In genomic region chr17:27629249-27630020, GRCm38 (mm10) we compare ENCODE assay signal across 9 mouse cellular contexts. TPM values are rescaled to one million over a fixed set of nuclear protein-coding genes. Genes with fewer than 3 reads are reported as not detected.
A peak's percentile ranks its signal among the peaks of the same experiment; 100 is the strongest.
DNase-seq lines count a peak whose midpoint lies in the region; ATAC-seq lines count a peak whose summit lies in the region.
"Had no signal": no experiment of that assay in that cellular context is flagged by ENCODE, and none has a peak within 500 bp of the region (broad histone marks: within the 10 kb centered on the region; RNA-seq: fewer than 3 reads in every experiment).

No protein-coding gene starts in this region.

- no peaks in the 10 kb centered on the region for H3K27me3 ChIP-seq in forebrain, embryonic 13.5 days
- H3K27me3 ChIP-seq: lung, embryonic 15.5 days had no signal

- H3K27ac ChIP-seq in forebrain, embryonic 13.5 days, result no peak overlapping the region
- H3K27ac ChIP-seq: lung, embryonic 15.5 days had no signal

- peaks cover 45% of the 10 kb centered on the region for H3K36me3 ChIP-seq in forebrain, embryonic 13.5 days (ENCODE audit: poor library complexity, severe bottlenecking)

- DNase-seq in MN1 (ENCODE audit: low spot score), result peak; percentile 84
- peak; percentile 77 for DNase-seq in c-Kit-positive CD71-positive TER-119-negative erythroid progenitor cells, embryonic 14.5 days (ENCODE audit: low read depth)
- DNase-seq in heart, postnatal 36 days, result peak; percentile 81 to 88
- DNase-seq in layer of hippocampus, postnatal 25 days (ENCODE audit: extremely low spot score in 1 of 2, low spot score in 1 of 2), result peak; percentile 62 to 89
- peak; percentile 88 for DNase-seq in lung, postnatal 10 days
- DNase-seq in right cerebral cortex, postnatal 10 days (ENCODE audit: low spot score in 2 of 2), result peak; percentile 86 to 89
- peak; percentile 85 for DNase-seq in urinary bladder, postnatal 14 days (ENCODE audit: low spot score)

- peaks cover 44% of the 10 kb centered on the region for H3K4me1 ChIP-seq in forebrain, embryonic 13.5 days

- H3K4me3 ChIP-seq in forebrain, embryonic 13.5 days, result no peak overlapping the region
- H3K4me3 ChIP-seq: lung, embryonic 15.5 days had no signal

- H3K9me3 ChIP-seq in forebrain, embryonic 13.5 days (replicated peaks), result no peaks in the 10 kb centered on the region
- H3K9me3 ChIP-seq: lung, embryonic 15.5 days had no signal

- H3K4me2 ChIP-seq in forebrain, embryonic 13.5 days, result no peak overlapping the region
- H3K4me2 ChIP-seq: lung, embryonic 15.5 days had no signal

- intact Hi-C loops in heart, postnatal 36 days (cut with DNase I), result loop anchor here (1.0 kb wide), 2 partner anchors 64 to 95 kb away; partner anchors contain the start of gene AI413582

- H3K9ac ChIP-seq in forebrain, embryonic 13.5 days, result 0 out of 2 replicates have a peak overlapping the region, but pooled peaks have one; percentile 21
- H3K9ac ChIP-seq: lung, embryonic 15.5 days had no signal

- 76% methylated on average over 2 of the region's 2 CpGs for WGBS in forebrain, embryonic 13.5 days

- peak; percentile 25; the same call in 1 of the 2 replicates for ATAC-seq in forebrain, embryonic 13.5 days

RNA-seq across cellular contexts. Expression of gene RPS10-NUDT3, which starts 5.6 kb away (rescaled TPM):
- polyA plus RNA-seq in forebrain, embryonic 13.5 days (2015; fragmentation: Nextera tagmentation; extraction: Ambion mirVana), result not detected in 2 replicates
- total RNA-seq in heart, postnatal 36 days (2021), result not detected
- total RNA-seq in layer of hippocampus, postnatal 25 days (2021), result 1 to 10 TPM in 1 of 2 experiments, not detected in 1; 1.5 TPM
- polyA plus RNA-seq: lung, embryonic 15.5 days had no signal

RNA-seq across cellular contexts. Expression of gene Nudt3, which starts 6.1 kb away (rescaled TPM):
- polyA plus RNA-seq in forebrain, embryonic 13.5 days (2015; fragmentation: Nextera tagmentation; extraction: Ambion mirVana), result 191 and 196 TPM in 2 replicates
- total RNA-seq in heart, postnatal 36 days (2021), result 100 to 1,000 TPM; 312 to 315 TPM
- 100 to 1,000 TPM; 534 to 560 TPM for total RNA-seq in layer of hippocampus, postnatal 25 days (2021)

RNA-seq across cellular contexts. Expression of gene Rps10, which starts 7.0 kb away (rescaled TPM):
- 659 and 777 TPM in 2 replicates for polyA plus RNA-seq in forebrain, embryonic 13.5 days (2015; fragmentation: Nextera tagmentation; extraction: Ambion mirVana)
- 100 to 1,000 TPM; 533 to 572 TPM for total RNA-seq in heart, postnatal 36 days (2021)
- total RNA-seq in layer of hippocampus, postnatal 25 days (2021), result 100 to 1,000 TPM; 437 to 494 TPM

RNA-seq across cellular contexts. Expression of gene Pacsin1, which starts 25.9 kb away (rescaled TPM):
- 14.8 and 18.2 TPM in 2 replicates for polyA plus RNA-seq in forebrain, embryonic 13.5 days (2015; fragmentation: Nextera tagmentation; extraction: Ambion mirVana)
- under 1 TPM in 1 of 2 experiments, not detected in 1; 0.49 TPM for total RNA-seq in heart, postnatal 36 days (2021)
- 100 to 1,000 TPM; 302 to 321 TPM for total RNA-seq in layer of hippocampus, postnatal 25 days (2021)
